Mouse (Mus musculus) heart, embryonic 10.5 days (tissue): ENCODE measurements around the gene Cpt1c. TPM values are rescaled to one million over a fixed set of nuclear protein-coding genes. Genes with fewer than 3 reads are reported as not detected.

Experiments
- DNase-seq: peaks from one replicate; pipeline ENCODE4 v3.0.0-alpha.2; 2017; ENCODE audit warnings: low spot score
- H3K27ac ChIP-seq: fragments of 300-500 bp; sonication (generic); 2 replicates; pipeline ENCODE4 v1.5.1; 2016; ENCODE audit warnings: mild to moderate bottlenecking
- H3K27me3 ChIP-seq: fragments of 300-500 bp; sonication (generic); 2 replicates; pipeline ENCODE4 v1.6.1; 2016; ENCODE audit warnings: mild to moderate bottlenecking; ENCODE audit not compliant: poor library complexity, insufficient read depth, severe bottlenecking
- H3K36me3 ChIP-seq: fragments of 300-500 bp; sonication (generic); 2 replicates; pipeline ENCODE4 v1.6.1; 2016; ENCODE audit warnings: mild to moderate bottlenecking, moderate library complexity
- H3K4me1 ChIP-seq: fragments of 300-500 bp; sonication (generic); 2 replicates; pipeline ENCODE4 v1.6.1; 2016; ENCODE audit warnings: mild to moderate bottlenecking
- H3K4me3 ChIP-seq: fragments of 300-500 bp; sonication (generic); 2 replicates; pipeline ENCODE4 v1.5.1; 2016; ENCODE audit warnings: mild to moderate bottlenecking, moderate library complexity
- H3K9me3 ChIP-seq: fragments of 300-500 bp; sonication (generic); 2 replicates; pipeline ENCODE4 v1.6.1; 2016; ENCODE audit warnings: mild to moderate bottlenecking, moderate library complexity
- WGBS: fragments of 180-500 bp; shearing (Covaris S2); methylation state at CpG from one replicate; pipeline ENCODE4 v1.1.7; 2016; 5-methylcytosine and 5-hydroxymethylcytosine counted together
- polyA plus RNA-seq: library from polyadenylated mRNA; unstranded; fragments of >200 nt; fragmentation: Nextera tagmentation; extraction: Ambion mirVana; gene quantifications from 2 replicates; pipeline ENCODE4 v1.2.1, GENCODE M21; 2016

The Cpt1c gene
- polyA plus RNA-seq, 1 experiment from 2014 or later = 19.1 TPM

DNA sequence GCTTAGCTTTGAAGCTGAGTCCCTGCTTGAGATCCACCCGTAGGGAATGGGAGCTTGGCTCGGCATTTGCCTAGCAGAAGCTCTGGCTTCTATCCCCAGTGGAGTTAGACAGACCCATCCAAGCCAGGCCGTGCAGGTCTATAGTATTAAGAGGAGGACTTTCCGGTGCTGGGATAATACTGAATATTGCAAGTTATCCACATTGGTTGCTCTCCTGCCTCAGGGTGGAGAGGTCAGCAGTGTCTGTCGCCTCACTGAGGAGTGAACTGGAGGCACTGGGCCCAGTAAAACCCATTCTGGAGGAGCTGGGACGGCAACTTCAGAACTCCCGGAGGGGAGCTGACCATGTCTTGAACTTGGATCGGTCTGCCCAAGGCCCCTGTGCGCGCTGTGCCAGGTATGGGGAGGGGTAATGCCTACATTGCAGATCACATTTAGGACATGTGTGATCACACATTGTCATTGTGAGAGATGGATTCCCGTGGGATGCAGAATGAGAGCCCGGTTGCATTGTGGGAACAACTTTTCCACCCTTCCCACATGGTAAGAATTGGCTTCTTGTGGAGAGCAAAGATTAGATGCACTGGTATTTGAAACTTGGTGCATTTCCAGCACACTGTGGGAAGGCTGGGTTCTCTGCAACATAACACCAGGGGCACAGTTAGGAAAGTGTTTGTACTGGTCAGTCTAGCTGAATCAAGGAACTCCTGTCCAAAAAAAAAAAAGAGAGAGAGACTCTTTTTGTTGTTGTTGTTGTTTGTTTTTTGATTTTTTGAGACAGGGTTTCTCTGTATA, 20.4 kb downstream of the Cpt1c start:
- H3K4me1 ChIP-seq = peaks cover 24% of the 10 kb centered on the region
- WGBS = 74% methylated on average over 12 of the region's 12 CpGs
- peaks cover 3% of the 10 kb centered on the region; the same call in 1 of the 2 replicates for H3K36me3 ChIP-seq
- no peaks in the 10 kb centered on the region for H3K9me3 ChIP-seq
- peaks cover 40% of the 10 kb centered on the region for H3K27me3 ChIP-seq
- DNase-seq = no peak
- no peak overlapping the region for H3K4me3 ChIP-seq
- H3K27ac ChIP-seq = no peak overlapping the region

DNA sequence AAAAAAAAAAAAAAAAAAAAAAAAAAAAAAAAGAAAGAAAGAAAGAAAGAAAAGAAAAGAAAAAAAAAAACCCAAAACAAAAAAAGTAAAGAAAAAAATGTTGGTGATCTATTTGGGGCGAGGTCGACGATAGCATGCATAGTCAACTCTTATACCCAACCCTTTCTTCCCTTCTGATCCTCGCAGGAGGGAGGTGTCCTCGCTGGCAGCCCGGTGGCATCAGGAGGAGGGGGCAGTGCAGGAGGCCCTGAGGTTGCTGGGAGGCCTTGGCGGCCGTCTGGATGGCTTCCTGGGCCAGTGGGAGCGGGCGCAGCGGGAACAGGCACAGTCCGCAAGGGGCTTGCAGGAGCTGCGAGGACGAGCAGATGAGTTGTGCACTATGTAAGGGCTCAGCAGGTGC, 21.1 kb downstream of the Cpt1c start:
- Histone ChIP-seq H3K4me1 (peaks cover 24% of the 10 kb centered on the region), H3K27me3 (peaks cover 42% of the 10 kb centered on the region), H3K4me3 (no peak overlapping the region), H3K27ac (no peak overlapping the region), H3K9me3 (no peaks in the 10 kb centered on the region), H3K36me3 (no peaks in the 10 kb centered on the region)
- DNase-seq = no peak
- 51% methylated on average over 14 of the region's 14 CpGs for WGBS

DNA sequence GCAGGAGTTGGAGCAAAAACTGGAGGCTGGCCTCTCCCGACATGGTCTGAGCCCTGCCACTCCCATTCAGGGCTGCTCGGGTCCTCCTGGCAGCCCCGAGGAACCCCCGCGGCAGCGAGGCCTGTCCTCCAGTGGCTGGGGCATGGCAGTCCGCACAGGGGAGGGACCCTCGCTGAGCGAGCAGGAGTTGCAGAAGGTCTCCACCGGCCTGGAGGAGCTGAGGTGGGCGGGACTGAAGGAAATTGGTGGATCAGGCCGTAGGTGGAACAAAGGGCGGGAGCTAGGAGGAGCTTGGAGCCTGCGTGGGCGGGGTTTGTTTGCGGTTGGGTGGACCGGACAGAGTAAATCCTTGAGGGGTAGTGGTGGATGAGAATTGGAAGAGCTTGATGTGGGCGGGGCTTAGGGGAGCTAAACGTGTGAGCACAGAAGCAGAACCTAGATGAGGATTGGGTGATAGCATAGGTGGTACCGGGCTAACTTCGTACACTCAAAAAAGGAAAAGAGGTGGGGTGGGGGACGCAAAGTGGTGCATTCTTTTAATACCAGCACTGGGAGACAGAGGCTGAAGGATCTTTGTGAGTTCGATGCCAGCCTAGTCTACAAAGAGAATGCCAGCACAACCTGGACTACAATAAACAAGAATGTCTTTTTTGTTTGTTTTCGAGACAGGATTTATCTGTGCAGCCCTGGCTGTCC, 21.9 kb downstream of the Cpt1c start:
- 6% methylated on average over 24 of the region's 24 CpGs for WGBS
- peaks cover 23% of the 10 kb centered on the region for H3K4me1 ChIP-seq
- H3K27me3 ChIP-seq = peaks cover 49% of the 10 kb centered on the region
- peak overlapping the region; percentile 56 for H3K4me3 ChIP-seq
- H3K36me3 ChIP-seq = no peaks in the 10 kb centered on the region
- DNase-seq = peak; percentile 97
- H3K27ac ChIP-seq = peak overlapping the region; percentile 74; the same call in 1 of the 2 replicates
- no peaks in the 10 kb centered on the region for H3K9me3 ChIP-seq

DNA sequence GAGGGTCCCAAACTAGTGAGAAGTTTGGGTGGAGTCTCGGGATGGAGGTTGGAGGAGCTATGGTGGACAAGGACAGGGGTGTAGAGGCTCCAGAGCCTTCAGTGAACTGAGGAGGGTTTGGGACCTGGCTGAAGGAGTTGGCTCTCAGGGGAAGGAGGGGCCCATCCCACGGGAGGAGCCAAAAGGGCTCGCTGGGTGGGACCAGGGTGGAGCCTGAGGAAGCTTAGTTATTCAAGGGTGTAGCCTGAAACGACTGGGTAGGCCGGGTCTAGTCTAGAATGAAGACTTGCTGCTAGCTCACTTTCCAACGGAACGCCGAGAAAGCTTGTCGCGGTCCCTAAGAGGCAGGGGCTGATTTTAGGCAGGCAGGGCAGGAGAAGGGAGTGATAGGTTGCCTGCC, 22.7 kb downstream of the Cpt1c start:
- peak overlapping the region; percentile 74; the same call in 1 of the 2 replicates for H3K27ac ChIP-seq
- 1% methylated on average over 10 of the region's 10 CpGs for WGBS

DNA sequence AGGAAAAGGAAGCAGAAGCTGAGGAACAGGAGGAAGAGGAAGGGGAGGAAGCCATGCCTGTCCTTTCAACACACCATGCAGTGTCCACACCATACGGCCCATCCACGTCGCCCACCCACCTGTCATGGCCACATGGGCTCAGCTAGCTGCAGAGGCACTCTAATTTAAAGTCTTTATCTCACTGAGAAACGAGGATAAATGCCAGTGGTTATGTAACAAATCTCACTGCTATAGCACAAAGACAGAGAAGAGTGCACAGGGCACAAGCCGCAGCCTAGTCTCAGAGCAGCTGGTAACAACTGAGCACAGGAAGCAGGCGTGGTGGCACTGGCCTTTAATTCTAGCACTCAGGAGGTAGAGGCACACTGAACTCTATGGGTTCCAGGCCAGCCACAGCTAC, 24.7 kb downstream of the Cpt1c start:
- Histone ChIP-seq H3K27ac (no peak overlapping the region), H3K4me1 (peaks cover 18% of the 10 kb centered on the region), H3K4me3 (no peak overlapping the region), H3K36me3 (no peaks in the 10 kb centered on the region), H3K9me3 (no peaks in the 10 kb centered on the region), H3K27me3 (peaks cover 48% of the 10 kb centered on the region)
- 73% methylated on average over 6 of the region's 6 CpGs for WGBS
- DNase-seq = no peak

More for the DNA sequence above, 22.7 kb downstream of the Cpt1c start:
- no peaks in the 10 kb centered on the region for H3K9me3 ChIP-seq
- peaks cover 18% of the 10 kb centered on the region for H3K4me1 ChIP-seq
- peak overlapping the region; percentile 56 for H3K4me3 ChIP-seq
- peaks cover 48% of the 10 kb centered on the region for H3K27me3 ChIP-seq
- DNase-seq = peak; percentile 87
- H3K36me3 ChIP-seq = no peaks in the 10 kb centered on the region

DNA sequence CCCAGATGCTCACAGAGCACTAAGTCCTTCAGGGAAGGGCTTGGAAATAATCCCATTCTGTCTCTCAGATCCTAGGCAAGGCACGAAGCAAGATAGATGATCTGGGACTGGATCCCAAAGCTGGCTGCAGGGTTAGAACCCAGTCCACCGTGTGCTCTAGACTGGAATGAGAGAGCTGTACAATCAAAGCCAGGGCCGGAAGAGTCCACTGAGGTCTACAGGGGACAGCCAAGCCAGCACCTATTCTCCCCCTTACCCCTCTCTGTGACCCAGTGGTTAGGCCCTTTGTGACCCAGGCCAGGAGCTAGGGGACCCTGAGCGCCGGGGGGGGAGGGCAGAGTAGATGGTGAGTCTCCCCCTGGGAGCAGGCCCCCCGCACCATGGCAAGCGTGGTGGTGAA, 31.7 kb downstream of the Cpt1c start, which contains the start of gene Tsks:
Tsks (plus strand) TSS at position 301 of the 400 bp plus-strand sequence.
- no peaks in the 10 kb centered on the region for H3K4me1 ChIP-seq
- 79% methylated on average over 7 of the region's 7 CpGs for WGBS
- H3K36me3 ChIP-seq = no peaks in the 10 kb centered on the region
- no peak for DNase-seq
- no peak within 1 kb of the TSS for H3K4me3 ChIP-seq
- H3K27me3 ChIP-seq = peaks cover 5% of the 10 kb centered on the region; the same call in 1 of the 2 replicates
- no peaks in the 10 kb centered on the region for H3K9me3 ChIP-seq
- H3K27ac ChIP-seq = no peak within 1 kb of the TSS

DNA sequence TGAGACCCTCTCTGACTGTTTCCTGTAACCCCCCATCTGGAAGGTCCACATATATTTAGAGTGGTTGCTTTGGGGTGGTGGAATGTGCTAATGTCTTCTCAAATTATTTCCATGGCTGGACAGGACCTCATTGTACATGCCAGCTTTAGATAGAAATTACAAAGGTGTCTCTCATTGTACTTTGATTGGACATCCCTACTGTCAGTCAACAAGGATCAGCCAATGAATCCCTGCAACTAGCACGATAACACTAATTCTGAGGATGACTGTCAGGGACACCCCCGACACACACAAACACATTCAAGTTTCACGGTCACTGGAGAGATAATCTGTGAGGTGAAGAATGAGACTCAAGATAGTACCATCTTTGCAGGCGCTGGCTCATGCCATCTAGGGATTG, 36.0 kb downstream of the Cpt1c start:
- no peaks in the 10 kb centered on the region for H3K36me3 ChIP-seq
- H3K4me1 ChIP-seq = no peaks in the 10 kb centered on the region
- no peaks in the 10 kb centered on the region; the same call in 1 of the 2 replicates for H3K9me3 ChIP-seq
- H3K27ac ChIP-seq = no peak overlapping the region
- WGBS = 84% methylated on average over 4 of the region's 4 CpGs
- no peak for DNase-seq
- no peak overlapping the region for H3K4me3 ChIP-seq
- no peaks in the 10 kb centered on the region for H3K27me3 ChIP-seq

DNA sequence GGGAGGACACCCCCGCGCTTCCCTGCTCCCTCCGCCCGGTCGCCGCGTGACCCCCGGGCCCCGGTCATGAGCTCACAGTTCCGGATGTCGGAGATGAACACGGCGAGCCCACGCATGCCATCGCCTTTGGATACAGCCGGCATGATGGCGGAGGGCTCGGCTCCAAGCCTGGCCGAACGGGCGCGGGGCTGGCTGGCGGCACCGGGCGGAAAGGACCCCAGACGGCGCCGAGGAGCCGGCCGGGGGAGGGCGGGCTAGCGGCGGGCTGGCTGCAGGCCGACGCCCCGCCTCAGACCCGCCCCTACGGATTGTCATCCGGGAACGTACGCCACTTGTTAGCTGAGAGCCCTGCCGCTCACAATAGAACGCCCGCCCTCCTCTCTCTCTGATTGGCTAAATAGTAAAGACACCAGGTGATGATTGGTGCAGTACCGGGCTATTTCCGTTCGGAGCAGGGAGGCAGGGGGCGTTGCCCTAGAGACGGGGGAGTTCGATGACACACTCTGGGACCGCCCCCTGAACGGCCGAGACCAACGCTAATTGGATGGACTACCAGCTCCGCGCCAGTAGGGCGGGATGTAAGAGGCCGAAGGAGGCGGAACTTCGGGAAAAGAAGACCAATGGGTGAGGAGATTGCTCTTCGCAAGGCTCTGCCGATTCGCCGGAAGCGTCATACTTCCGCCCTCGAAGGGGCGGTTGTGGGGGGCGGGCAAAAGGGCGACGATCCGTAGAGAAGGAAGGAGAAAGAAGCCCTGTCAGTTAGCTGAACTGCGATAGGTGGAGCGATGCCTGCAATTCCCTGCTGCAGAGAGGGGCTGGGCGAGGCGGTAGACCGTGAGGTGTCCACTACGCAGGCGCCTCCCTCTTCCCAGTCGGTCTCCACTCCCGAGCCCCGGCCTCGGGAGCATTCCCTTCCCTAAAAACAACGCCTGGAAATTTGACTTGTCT, 45.2 kb downstream of the Cpt1c start, which contains the start of gene Ap2a1:
Ap2a1 (minus strand) TSS at position 293 of the 948 bp plus-strand sequence.
- WGBS = under 1% methylated on average over 78 of the region's 84 CpGs
- Histone ChIP-seq H3K4me3 (peak within 1 kb of the TSS; percentile 80), H3K36me3 (peaks cover 23% of the 10 kb centered on the region), H3K4me1 (peaks cover 24% of the 10 kb centered on the region), H3K9me3 (no peaks in the 10 kb centered on the region), H3K27me3 (no peaks in the 10 kb centered on the region), H3K27ac (peak within 1 kb of the TSS; percentile 88)
- peak; percentile 100 for DNase-seq

DNA sequence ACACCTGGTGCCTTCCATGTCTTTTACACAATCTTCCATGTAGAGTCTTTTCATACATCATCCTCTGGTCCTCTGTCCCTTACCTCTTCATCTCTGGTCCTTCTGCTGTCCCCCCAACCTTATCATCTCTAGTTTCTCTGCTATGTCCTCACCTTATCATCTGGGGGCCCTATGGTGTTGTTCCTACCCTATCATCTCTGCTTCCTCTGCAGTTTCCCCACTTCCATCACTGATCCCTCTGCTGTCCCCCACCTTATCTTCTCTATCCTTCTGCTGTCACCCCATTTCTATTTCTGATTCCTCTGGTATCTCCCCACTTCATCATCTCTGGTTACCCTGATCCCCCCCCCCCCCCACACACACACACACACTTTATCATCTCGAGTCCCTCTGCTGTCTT, 46.1 kb downstream of the Cpt1c start:
- peak overlapping the region; percentile 80 for H3K4me3 ChIP-seq
- no peak for DNase-seq
- no peaks in the 10 kb centered on the region for H3K9me3 ChIP-seq
- peaks cover 24% of the 10 kb centered on the region for H3K4me1 ChIP-seq
- H3K36me3 ChIP-seq = peaks cover 32% of the 10 kb centered on the region
- no peaks in the 10 kb centered on the region for H3K27me3 ChIP-seq
- whole genome bisulfite sequencing = 4% methylated on average over 1 of the region's 1 CpGs
- peak overlapping the region; percentile 88 for H3K27ac ChIP-seq

DNA sequence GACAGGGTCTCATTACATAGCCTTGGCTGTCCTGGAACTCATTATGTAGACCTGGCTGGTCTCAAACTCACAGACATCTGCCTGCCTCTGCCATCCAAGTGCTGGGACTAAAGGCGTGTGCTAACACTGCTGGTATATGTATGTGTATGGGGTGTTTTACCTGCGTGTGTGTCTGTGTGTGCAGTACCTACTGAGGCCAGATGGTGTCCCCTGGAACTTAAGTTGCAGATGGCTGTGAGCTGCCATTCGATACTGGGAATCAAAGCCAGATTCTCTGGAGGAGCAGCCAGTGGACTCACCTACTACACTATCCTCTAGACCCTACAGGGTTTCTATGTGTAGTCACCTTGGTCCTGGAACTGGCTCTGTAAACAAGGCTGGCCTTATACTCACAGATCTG, 49.2 kb downstream of the Cpt1c start:
- no peak for DNase-seq
- Histone ChIP-seq H3K9me3 (no peaks in the 10 kb centered on the region), H3K36me3 (peaks cover 50% of the 10 kb centered on the region), H3K27me3 (no peaks in the 10 kb centered on the region), H3K27ac (no peak overlapping the region), H3K4me3 (no peak overlapping the region), H3K4me1 (peaks cover 23% of the 10 kb centered on the region)
- 77% methylated on average over 3 of the region's 3 CpGs for WGBS

DNA sequence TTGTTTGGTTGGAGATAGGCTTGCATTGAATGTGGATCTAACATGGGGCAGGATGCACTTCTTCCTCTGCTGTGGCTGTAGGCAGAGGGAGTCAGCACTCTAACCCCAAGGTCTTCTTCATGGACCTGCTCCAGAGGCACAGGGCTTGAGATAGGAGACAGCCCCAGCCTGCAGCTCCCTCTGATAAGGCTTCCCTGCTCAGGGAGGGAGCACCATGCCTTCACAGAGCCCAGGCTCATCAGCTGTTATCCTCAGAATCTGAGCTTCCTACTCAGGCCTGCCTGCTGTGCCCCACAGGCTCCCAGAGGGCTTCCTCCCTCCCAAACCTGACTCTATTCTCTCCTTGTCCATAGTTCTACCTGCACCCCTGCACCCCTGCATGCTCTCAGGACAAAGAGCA, 52.1 kb downstream of the Cpt1c start:
- no peak overlapping the region for H3K27ac ChIP-seq
- H3K9me3 ChIP-seq = no peaks in the 10 kb centered on the region
- DNase-seq = no peak
- peaks cover 23% of the 10 kb centered on the region for H3K4me1 ChIP-seq
- peaks cover 59% of the 10 kb centered on the region for H3K36me3 ChIP-seq
- H3K4me3 ChIP-seq = no peak overlapping the region
- no peaks in the 10 kb centered on the region for H3K27me3 ChIP-seq

DNA sequence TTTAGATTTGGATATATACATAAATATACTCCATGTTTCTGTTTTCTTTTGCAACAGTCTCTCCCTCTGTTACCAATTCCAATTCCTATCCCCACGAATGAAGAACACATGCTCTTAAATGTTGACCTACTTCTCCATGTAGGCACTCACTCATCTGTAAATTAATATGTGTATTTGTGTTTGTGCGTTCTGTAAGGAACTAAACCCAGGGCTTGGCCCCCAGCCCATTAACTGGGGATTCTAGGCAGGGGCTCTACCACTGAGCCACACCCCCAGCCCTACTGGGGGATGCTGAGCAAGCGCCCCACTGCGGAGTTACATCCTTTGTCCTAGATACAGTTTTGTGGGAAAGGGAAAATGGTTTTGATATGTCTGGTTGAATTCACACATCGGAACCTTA, 55.5 kb downstream of the Cpt1c start:
- peak; percentile 63 for DNase-seq
- Histone ChIP-seq H3K36me3 (peaks cover 54% of the 10 kb centered on the region), H3K4me3 (no peak overlapping the region), H3K4me1 (peaks cover 32% of the 10 kb centered on the region), H3K27me3 (no peaks in the 10 kb centered on the region), H3K9me3 (no peaks in the 10 kb centered on the region), H3K27ac (no peak overlapping the region)
- 94% methylated on average over 5 of the region's 5 CpGs for WGBS
